Mouse (Mus musculus) midbrain, embryonic 12.5 days (tissue): ENCODE results near the gene Hus1. TPM values are rescaled to one million over a fixed set of nuclear protein-coding genes. Genes with fewer than 3 reads are reported as not detected.

Experiments used
- polyA plus RNA-seq: library from polyadenylated mRNA; unstranded; fragments of >200 nt; fragmentation: Nextera tagmentation; extraction: Ambion mirVana; gene quantifications from 2 replicates; pipeline ENCODE4 v1.2.1, GENCODE M21; 2016

Hus1 gene
- polyA plus RNA-seq, 1 experiment from 2014 or later: 17.9 TPM

Other genes with a start within 250 kb of the Hus1 start
- 0.04 TPM in 1 of 2 replicates, not detected in the other for gene Pkd1l1, start 37.9 kb downstream of the Hus1 start, polyA plus RNA-seq
- 0.43 and 0.47 TPM in 2 replicates for gene Gm11992, start 37.4 kb upstream of the Hus1 start, polyA plus RNA-seq
- not detected in 2 replicates for gene Sun3, start 37.8 kb upstream of the Hus1 start, polyA plus RNA-seq
- 4.1 and 4.4 TPM in 2 replicates for gene Upp1, start 106.9 kb upstream of the Hus1 start, polyA plus RNA-seq
- 0.01 TPM in 1 of 2 replicates, not detected in the other for gene Abca13, start 180.8 kb upstream of the Hus1 start, polyA plus RNA-seq